Mouse (Mus musculus) v-Abl transformed pro-B cells (cell line): ENCODE results near the gene Maml3.

Source experiments
- in situ Hi-C, 2 experiments: fragments of 400-800 bp; cut with MboI; formaldehyde crosslinking; loops; one replicate each; pipeline ENCODE4 v1.15.1; 2025; ENCODE audit not compliant: unreplicated experiment in 2 of 2

The Maml3 gene

DNA sequence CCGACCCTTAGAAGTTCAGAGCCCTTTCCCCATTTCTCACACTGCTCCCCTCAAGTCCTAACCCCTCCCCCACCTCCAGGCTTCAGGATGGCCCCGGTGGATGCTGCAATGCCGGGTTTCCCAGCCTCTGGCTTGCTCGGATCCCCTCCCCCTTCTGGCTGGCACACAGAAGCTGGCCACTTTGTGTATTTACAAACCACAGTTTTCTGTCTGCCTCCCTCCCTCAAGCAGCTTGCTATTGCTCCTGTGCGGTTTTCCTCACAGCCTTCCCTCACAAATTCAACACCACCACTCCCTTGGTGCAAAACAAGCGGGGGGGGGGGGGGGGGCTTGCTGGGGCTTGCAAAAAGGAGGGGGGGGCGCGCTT is 216.6 kb downstream of the Maml3 start:
- in situ Hi-C loops = loop anchor here in 1 of 2 experiments (10.0 kb wide), 1 partner anchor 307 kb away; no protein-coding TSS in a partner anchor

DNA sequence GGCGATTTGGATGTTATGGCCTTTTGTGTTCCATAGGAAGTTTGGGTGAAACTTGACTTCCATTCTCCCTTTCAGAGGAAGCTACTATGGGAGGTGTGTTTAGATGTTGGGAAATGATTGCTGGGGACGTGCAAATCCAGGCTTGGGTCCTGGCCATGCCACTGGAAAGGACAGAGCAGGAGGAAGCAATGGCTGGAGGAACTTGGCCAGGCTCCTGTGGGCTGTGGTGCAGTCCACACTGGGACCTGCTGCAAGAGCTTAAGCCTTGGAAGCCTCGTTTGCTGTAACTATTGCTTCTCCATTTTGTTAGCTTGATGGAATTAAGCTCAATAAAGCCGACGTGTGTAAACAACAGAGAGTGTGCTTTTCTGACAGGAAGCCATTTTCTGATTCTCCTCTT is 219.0 kb downstream of the Maml3 start:
- in situ Hi-C loops = loop anchor here in 1 of 2 experiments (10.0 kb wide), 1 partner anchor 309 kb away; no protein-coding TSS in a partner anchor

DNA sequence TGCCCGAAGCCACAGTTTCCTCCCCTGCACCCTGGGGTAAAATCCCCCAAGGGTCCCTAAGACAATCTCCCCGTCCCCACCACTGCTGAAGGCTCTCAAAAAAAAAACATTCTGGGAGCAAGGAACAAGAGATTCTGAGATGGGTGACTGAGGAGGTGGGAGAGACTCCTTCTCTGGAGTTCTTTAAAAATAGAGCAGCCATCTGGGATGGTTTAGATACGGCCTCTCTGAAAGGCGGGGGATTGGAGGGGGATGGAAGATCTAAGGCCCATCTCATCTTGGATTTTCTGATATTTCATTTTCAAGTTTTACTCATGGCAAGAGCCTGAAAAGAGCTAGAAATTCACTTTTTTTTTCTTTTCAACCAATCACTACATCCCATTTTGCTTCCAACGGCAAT is 219.4 kb downstream of the Maml3 start:
- in situ Hi-C loops = loop anchor here in 1 of 2 experiments (10.0 kb wide), 1 partner anchor 309 kb away; no protein-coding TSS in a partner anchor

DNA sequence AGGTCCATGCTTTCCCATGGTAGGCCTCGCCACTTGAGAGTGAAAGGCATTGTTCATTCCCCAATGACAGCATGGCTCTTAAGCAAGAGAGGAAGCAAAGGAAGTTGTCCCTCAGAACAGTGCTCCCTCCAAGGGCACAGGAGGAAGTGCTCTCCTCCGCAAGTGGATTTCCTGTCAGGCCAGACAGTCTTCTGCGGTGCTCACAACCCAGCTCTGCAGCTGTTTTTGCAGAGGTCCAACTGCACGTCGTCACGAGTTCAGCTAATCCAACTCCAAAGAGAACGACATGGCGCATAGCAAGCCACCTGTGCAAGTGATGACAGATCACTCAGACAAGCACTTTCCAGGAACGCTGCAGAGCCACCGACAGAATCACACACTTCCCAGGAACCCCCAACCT is 222.9 kb downstream of the Maml3 start:
- in situ Hi-C loops = loop anchor here in 1 of 2 experiments (10.0 kb wide), 1 partner anchor 313 kb away; no protein-coding TSS in a partner anchor

DNA sequence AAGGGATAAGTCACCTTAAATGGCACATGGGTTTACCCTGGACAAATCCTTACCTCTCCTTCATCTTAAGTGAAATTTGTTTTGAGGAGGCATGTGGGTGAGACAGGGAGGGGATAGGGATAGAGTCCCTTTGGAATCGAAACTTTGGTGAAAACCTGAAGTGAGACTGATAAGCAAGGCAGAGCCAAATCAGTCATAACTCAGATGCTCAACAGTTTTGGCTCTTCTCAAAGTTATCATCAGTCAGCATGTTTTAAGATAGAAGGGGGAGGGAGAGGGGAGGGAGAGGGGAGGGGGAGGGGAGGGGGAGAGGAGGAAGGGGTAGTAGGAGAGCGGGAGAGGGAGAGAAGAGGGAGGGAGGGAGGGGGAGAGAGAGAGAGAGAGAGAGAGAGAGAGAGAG is 223.5 kb downstream of the Maml3 start:
- in situ Hi-C loops = loop anchor here in 1 of 2 experiments (10.0 kb wide), 1 partner anchor 313 kb away; no protein-coding TSS in a partner anchor

DNA sequence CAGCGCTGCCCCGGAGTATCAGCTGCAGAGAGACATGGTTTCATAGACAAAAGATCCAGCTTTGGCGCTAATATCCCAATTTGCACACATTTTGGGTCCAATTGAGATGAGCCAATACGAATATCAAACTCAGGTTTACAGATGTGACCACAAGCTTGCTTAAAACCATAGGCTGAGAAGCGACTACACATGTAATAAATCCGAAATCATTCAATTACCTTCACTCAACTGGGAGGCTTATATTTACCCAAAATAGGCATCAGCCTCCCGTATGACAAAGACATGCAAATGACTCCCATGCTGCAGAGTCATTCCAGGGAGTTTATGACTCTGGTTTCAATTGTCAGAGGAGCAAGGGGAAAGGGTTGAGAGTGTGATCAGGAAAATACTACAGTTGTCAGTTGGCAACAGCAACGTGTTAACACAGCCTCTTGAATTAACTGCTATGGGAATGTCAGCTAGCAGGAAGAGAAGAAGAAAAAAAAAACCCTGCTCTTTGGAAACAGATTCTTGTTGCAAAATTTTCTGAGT is 224.3 kb downstream of the Maml3 start:
- in situ Hi-C loops = loop anchor here in 1 of 2 experiments (10.0 kb wide), 1 partner anchor 314 kb away; no protein-coding TSS in a partner anchor

DNA sequence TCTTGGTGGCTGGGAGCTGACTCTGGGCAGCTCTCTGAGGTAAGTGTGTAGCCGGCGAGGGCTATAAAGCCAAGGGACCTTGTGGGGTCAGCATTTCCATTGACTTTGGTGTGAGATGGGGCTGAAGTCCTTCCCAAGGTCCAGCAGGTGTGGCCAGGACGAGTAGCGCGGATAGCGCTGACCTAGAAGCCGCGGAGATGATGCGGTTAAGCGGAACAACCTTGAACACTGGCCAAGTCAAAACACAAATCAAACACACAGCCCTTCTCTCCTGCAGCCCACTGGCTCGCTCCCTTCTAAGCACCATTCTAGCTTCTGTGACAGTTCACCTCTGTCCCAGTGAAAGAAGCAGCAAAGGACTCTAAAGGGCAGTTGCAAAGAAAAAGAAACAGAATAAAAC is 225.7 kb downstream of the Maml3 start:
- in situ Hi-C loops = no loop called here

DNA sequence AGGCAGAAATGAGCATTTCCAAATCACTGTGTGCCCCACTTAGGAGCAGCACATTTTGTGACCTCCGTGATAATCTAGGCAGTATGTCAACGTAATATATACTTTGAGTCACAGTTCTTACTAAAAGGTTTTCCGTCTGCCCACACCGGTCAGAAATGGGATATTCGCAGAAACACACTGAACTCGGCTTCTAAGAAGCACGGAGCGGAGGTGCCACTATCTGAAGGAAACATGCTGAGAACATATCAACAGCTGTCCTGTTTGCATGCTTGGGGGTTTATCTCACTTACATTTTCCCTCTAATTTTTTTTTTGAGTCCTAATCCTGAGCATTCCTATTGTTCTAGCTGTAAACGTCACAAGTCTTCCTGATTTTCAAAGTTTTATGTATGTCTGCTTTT is 226.3 kb downstream of the Maml3 start:
- in situ Hi-C loops = no loop called here

DNA sequence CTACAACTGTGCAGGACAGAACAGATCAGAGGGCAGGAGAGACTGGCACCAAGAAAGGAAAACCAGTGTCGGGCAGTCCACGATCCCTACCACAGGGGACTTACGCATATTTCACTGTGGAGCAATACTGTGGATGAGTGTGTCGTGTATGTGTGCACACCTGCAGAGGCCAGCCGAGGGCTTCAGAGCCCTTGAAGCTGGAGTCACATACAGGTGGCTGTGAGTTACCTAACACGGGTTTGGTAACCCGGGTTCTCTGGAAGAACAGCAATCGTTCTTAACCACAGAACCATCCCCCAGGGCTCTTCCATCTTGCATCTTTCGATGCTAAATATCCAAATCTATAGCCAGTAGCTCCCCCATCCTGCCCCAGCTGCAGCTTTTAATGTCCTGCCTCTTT is 228.1 kb downstream of the Maml3 start:
- in situ Hi-C loops = no loop called here

DNA sequence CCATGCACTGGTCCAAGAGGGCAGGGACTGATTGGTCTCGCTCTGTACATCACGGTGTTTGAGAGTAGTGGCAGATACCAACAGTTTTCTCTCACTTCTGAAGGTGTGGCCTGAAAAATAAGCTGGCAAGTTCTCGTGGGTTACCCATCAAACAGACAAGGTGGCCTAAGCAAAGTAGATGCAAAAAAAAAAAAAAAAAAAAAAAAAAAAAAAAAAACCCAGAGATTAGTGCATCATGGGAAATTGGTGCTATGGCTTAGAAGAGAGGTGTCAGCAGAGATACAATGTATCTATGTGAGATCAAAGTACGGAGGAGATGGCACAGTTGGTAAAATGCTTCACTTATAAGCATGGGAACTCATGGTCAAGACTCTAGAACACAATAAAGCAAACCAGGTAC is 229.2 kb downstream of the Maml3 start:
- in situ Hi-C loops = no loop called here

DNA sequence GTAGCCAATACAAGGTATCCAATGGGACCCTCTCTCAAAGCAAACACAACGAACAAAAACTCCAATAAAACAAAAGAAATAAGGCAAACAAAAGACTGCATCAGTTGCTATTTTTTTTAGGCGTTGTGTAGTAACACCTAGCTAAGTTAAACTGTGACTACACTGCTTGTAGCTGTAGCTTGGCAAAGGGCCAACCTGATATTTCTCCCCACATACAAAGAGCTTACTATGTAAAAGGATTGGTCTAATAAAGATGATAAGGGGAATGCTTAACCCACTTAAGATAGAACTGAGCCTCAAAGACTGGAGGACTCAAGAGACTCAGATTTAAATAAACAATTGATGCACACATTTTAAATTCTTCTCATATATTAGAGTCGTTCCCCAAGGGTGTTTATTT is 230.6 kb downstream of the Maml3 start:
- in situ Hi-C loops = no loop called here

DNA sequence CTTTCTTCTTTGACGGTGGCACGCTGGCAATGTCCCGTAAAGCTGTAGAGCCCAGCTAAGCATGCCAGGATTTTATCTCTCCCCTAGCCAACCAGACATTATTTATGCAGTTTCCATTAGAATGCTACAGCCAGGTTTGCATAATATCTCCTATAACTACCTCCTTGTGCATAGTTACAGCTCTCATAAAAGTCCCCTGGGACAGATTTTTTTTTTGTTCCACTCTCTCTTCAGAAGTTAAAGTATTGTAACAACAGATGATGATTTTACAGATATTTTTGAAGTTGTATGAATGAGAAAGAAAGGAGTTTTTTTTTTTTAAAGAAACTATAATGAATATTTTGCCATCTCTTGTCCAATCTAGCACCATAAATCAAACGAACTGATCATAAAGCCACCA is 232.1 kb downstream of the Maml3 start:
- in situ Hi-C loops = no loop called here

DNA sequence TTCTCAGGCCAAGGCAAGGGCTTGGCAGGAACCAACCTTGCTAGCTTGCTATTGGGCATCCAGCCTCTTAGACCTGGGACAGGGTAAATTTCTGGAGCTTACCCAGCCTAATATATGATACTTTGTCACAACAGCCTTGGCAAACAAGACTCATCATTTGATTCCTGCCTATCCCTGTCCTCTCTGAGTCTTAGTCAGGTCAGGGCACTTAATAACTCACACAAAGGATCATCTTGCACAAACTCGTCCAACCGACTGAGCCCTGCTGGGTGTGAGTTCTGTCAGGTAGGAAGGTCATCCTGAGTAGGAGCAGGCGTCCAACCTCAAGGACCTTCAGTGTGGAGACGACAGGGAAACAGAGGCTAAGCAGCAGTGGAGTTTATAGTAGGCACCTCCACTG is 233.5 kb downstream of the Maml3 start:
- in situ Hi-C loops = no loop called here

DNA sequence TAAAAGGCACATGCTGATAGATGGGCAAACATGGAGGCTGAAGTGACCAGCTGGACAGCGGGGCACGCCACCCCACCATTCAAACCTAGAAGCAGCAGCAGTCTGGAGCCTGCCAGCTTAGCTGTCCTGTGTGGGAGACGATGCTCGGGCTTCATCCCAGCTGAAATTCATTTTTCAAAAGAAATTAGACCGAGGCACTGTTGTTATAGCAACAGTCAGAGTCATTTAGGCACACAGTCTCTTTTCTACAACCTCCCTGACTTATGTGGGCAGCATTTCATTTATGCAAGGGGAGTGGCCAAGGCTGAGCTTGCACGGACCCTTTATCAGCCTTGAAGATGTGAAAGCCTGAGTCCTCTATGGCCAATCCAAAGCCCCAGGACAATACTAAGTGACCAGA is 234.9 kb downstream of the Maml3 start:
- in situ Hi-C loops = no loop called here

DNA sequence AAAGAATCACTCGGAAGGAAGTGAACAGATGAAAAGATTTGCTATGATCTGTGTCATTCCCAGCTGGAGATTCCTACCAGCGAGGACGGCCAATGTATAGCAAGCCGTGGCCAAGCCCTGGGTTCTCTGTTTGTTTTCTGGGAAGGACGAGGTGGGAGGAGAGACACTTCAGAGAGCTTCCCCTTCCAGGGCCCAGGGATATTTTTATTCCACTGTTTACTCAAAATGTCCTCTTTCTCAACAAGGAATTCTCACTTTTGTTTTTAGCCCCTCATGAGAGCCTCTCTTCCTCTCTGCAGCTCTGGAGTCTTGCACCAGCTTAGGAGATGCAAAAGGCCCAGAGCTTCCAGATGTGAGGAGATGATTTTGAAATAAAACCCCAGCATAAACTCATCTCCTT is 236.0 kb downstream of the Maml3 start:
- in situ Hi-C loops = no loop called here

DNA sequence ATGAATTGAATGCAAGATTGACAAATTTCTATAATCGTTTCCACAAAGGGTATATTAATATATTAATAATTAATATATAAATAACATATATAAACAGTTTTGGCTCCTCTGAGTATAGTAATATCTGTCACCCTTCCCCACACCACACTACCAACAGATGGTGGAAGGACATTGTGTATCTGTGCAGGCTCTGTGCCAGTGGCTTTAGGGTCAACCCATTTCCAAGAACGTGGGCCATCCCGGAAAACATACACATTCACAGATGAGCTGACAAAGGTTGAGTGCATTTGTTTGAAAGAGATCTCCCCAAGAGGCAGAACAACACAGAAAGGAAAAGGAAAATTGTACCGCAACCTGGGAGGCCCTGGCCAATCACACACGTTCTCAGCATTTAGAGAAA is 238.4 kb downstream of the Maml3 start:
- in situ Hi-C loops = no loop called here

DNA sequence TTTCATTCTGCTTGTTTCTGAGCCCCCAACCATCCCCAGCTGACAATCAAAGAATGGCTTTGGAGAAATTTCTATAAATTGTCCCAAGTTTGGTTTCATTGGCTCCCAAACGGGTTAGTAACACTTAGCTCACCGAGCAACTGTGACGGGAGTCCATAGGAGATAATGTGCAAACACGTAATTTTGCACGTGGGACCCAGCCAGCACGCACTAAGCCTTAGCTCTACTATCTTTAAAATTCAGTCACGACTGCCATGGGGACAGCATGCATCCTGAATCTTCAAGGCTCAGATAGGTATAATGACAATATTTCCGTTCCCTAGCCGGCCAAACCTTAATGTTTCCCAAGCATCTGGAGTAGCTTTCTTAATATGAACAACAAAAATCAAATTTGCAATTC is 243.2 kb downstream of the Maml3 start:
- in situ Hi-C loops = no loop called here

DNA sequence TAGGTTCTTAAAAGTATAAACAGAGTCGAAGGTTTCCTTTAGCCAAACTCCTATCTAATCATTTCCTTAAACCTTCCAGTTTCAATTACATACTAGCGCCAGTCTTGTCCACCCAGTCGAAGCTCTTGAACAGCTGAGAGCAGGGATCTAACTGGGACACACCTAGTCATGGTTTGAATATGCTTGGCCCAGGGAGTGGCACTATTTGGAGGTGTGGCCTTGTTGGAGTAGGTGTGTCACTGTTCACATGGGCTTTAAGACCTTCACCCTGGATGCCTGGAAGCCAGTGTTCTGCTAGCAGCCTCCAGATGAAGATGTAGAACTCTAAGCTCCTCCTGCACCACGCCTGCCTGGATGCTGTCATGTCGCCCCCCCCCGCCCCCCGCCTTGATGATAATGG is 244.4 kb downstream of the Maml3 start:
- in situ Hi-C loops = no loop called here

DNA sequence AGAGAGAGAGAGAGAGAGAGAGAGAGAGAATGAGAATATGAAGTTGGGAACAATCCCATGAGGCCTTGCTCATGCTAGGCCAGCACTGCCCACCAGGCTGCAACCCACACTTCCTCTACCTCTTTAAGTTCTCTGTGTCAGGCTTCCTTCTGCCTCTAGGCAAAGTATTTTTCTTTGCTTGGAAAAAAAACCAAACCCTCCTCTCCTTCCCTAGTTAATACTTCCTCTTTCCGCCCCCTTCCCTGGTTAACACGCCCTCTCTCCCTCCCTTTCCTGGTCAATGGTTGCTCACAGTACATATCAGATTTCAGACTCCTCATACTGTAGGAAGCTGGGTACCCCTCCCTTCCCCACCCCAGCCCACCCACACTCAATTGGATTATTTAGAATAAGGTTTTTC is 245.7 kb downstream of the Maml3 start:
- in situ Hi-C loops = no loop called here

DNA sequence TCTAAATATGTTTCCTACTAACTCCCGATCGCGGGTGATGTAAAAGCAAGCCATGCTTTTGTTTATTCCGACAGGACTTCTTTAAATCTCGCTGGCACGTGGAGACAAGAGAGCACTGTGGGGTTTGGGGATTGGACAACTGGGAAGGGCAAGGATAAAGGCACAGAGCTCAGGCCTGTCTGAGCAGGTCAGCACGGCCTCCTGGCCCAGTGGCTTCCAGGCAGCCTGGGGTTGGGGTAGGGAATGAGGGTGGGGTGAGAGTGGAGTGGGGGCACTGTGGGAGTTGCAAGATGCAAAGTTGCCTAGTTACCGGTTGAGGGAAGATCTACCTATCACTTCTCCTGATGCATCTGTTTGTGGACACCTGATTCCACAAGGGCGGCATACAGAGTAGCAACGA is 250.7 kb downstream of the Maml3 start:
- in situ Hi-C loops = loop anchor here in 1 of 2 experiments (5.0 kb wide), 1 partner anchor 42 kb away; no protein-coding TSS in a partner anchor

DNA sequence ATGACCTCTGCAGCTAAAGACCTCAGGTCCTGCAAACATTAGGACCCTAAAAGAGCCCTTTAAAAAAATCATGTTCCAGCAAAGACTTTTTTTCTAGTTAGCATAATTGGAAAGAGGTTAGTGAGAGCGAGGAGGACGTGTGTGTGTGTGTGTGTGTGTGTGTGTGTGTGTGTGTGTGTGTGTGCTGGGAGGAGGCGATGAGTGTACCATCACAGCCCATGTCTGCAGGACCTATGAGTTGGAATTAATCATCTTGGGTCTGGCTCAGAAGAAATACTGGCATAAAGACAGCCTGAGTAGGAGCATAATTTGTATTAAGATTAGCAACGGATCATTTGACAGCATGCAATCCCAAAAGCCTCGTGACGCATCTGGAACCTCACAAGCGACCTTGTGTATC is 251.3 kb downstream of the Maml3 start:
- in situ Hi-C loops = loop anchor here in 1 of 2 experiments (5.0 kb wide), 1 partner anchor 41 kb away; no protein-coding TSS in a partner anchor

DNA sequence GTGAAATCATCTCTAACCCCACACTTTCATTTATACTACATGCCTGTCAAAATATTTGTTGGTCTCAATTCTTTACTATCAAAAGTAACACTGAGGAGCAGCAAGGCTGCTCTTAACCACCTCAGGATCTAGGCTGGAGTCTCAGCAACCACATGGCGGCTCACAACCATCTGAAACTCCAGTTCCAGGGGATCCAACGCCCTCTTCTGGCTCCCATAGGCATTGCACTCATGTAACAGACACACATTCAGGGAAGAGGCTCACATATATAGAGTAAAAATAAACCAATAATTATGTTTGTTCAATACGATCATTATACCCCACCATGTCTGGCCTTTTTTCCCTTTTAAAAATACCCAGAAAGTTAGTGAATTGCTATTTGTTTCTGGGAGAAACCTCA is 252.2 kb downstream of the Maml3 start:
- in situ Hi-C loops = loop anchor here in 1 of 2 experiments (5.0 kb wide), 1 partner anchor 40 kb away; no protein-coding TSS in a partner anchor

DNA sequence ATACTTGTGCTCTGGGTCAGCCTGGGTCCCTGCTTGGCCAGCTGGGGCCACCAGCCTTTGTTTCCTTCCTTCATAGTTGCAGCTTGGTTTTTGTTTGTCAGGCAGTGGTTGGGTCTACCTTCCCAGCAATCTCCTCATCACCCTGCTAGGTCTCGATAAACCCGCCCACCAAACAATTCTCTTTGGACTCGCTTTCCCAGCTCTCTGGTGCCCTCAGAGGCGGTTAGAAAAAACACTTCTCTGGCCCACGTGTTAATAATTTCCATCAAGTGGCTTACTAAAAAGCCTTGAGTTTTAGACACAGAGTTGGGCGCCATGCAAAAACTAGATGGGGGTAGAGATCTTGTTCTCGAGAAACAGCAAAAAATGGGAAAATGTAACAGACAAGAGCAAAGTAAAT is 253.3 kb downstream of the Maml3 start:
- in situ Hi-C loops = loop anchor here in 1 of 2 experiments (5.0 kb wide), 1 partner anchor 39 kb away; no protein-coding TSS in a partner anchor
